Mouse (Mus musculus): ENCODE measurements at regions not wholly inside any gene's neighbourhood (a gene's known extent, or its start where the extent isn't known, plus 50 kb on each side); places are given as distances from the start of the nearest gene placed in this dataset.
A peak's percentile ranks its signal among the peaks of the same experiment; 100 is the strongest.
"Not testable (repeated sequence)": the region's sequence is repeated elsewhere in the genome, so short reads cannot be mapped to it uniquely, and the experiment has no call there.

- H3K36me3 ChIP-seq (ENCODE audit: control insufficient read depth, insufficient read depth, low read length); H3K9me3 ChIP-seq (ENCODE audit: control insufficient read depth, low read length); ATAC-seq (ENCODE audit: low FRiP score, low TSS enrichment); H3K4me1 ChIP-seq (ENCODE audit: control insufficient read depth, insufficient read depth, low read length); H3K4me3 ChIP-seq (replicated peaks; ENCODE audit: low read depth, low read length); H3K27me3 ChIP-seq (ENCODE audit: control insufficient read depth, insufficient read depth, low read length); H3K27ac ChIP-seq (replicated peaks; ENCODE audit: low read depth, low read length); H3K9ac ChIP-seq (replicated peaks; ENCODE audit: low read length); H3K4me2 ChIP-seq (ENCODE audit: low read length): not testable (repeated sequence)
- 66% methylated on average over 1 of the region's 1 CpGs for WGBS
- peak; percentile 67 for DNase-seq
Observed at GRCm38 (mm10) chr17:93067850-93068249, 131.0 kb upstream of the Adcyap1 start.

GRCm38 (mm10) chr17:93068489-93068888 is 130.3 kb upstream of the Adcyap1 start:
- Histone ChIP-seq H3K9ac (replicated peaks; ENCODE audit: low read length) (no peak overlapping the region), H3K27ac (replicated peaks; ENCODE audit: low read depth, low read length) (no peak overlapping the region), H3K36me3 (ENCODE audit: control insufficient read depth, insufficient read depth, low read length) (no peaks in the 10 kb centered on the region), H3K9me3 (ENCODE audit: control insufficient read depth, low read length) (no peaks in the 10 kb centered on the region), H3K4me1 (ENCODE audit: control insufficient read depth, insufficient read depth, low read length) (no peaks in the 10 kb centered on the region), H3K4me2 (ENCODE audit: low read length) (no peak overlapping the region), H3K27me3 (ENCODE audit: control insufficient read depth, insufficient read depth, low read length) (no peaks in the 10 kb centered on the region), H3K4me3 (replicated peaks; ENCODE audit: low read depth, low read length) (no peak overlapping the region)
- 62% methylated on average over 4 of the region's 4 CpGs for WGBS
- no peak for ATAC-seq (ENCODE audit: low FRiP score, low TSS enrichment)
- no peak for DNase-seq

- Histone ChIP-seq H3K36me3 (ENCODE audit: control insufficient read depth, insufficient read depth, low read length) (no peaks in the 10 kb centered on the region), H3K9ac (replicated peaks; ENCODE audit: low read length) (no peak overlapping the region), H3K9me3 (ENCODE audit: control insufficient read depth, low read length) (no peaks in the 10 kb centered on the region), H3K4me1 (ENCODE audit: control insufficient read depth, insufficient read depth, low read length) (no peaks in the 10 kb centered on the region), H3K4me3 (replicated peaks; ENCODE audit: low read depth, low read length) (no peak overlapping the region), H3K4me2 (ENCODE audit: low read length) (no peak overlapping the region), H3K27ac (replicated peaks; ENCODE audit: low read depth, low read length) (no peak overlapping the region), H3K27me3 (ENCODE audit: control insufficient read depth, insufficient read depth, low read length) (no peaks in the 10 kb centered on the region)
- WGBS: 56% methylated on average over 1 of the region's 1 CpGs
- ATAC-seq (ENCODE audit: low FRiP score, low TSS enrichment) (no peak), DNase-seq (no peak)
Observed at GRCm38 (mm10) chr17:93084048-93084447, 114.8 kb upstream of the Adcyap1 start.

GRCm38 (mm10) chr17:93104516-93104915 is 94.3 kb upstream of the Adcyap1 start:
- Histone ChIP-seq H3K27ac (replicated peaks; ENCODE audit: low read depth, low read length) (no peak overlapping the region), H3K4me3 (replicated peaks; ENCODE audit: low read depth, low read length) (no peak overlapping the region), H3K9ac (replicated peaks; ENCODE audit: low read length) (no peak overlapping the region), H3K9me3 (ENCODE audit: control insufficient read depth, low read length) (no peaks in the 10 kb centered on the region), H3K4me1 (ENCODE audit: control insufficient read depth, insufficient read depth, low read length) (no peaks in the 10 kb centered on the region), H3K36me3 (ENCODE audit: control insufficient read depth, insufficient read depth, low read length) (no peaks in the 10 kb centered on the region), H3K27me3 (ENCODE audit: control insufficient read depth, insufficient read depth, low read length) (no peaks in the 10 kb centered on the region), H3K4me2 (ENCODE audit: low read length) (no peak overlapping the region)
- DNase-seq: no peak
- no peak for ATAC-seq (ENCODE audit: low FRiP score, low TSS enrichment)

- WGBS: 72% methylated on average over 1 of the region's 1 CpGs
- H3K9ac ChIP-seq (replicated peaks; ENCODE audit: low read length): no peak overlapping the region
- no peak for ATAC-seq (ENCODE audit: low FRiP score, low TSS enrichment)
- H3K4me2 ChIP-seq (ENCODE audit: low read length): no peak overlapping the region
- H3K27ac ChIP-seq (replicated peaks; ENCODE audit: low read depth, low read length): no peak overlapping the region
- H3K36me3 ChIP-seq (ENCODE audit: control insufficient read depth, insufficient read depth, low read length): no peaks in the 10 kb centered on the region
- DNase-seq: peak; percentile 62
- H3K4me3 ChIP-seq (replicated peaks; ENCODE audit: low read depth, low read length): no peak overlapping the region
- no peaks in the 10 kb centered on the region for H3K27me3 ChIP-seq (ENCODE audit: control insufficient read depth, insufficient read depth, low read length)
- H3K9me3 ChIP-seq (ENCODE audit: control insufficient read depth, low read length): no peaks in the 10 kb centered on the region
- H3K4me1 ChIP-seq (ENCODE audit: control insufficient read depth, insufficient read depth, low read length): no peaks in the 10 kb centered on the region
Observed at GRCm38 (mm10) chr17:93140003-93140402, 58.8 kb upstream of the Adcyap1 start.

GRCm38 (mm10) chr17:93141125-93141524 is 57.7 kb upstream of the Adcyap1 start:
- Histone ChIP-seq H3K4me2 (ENCODE audit: low read length) (no peak overlapping the region), H3K36me3 (ENCODE audit: control insufficient read depth, insufficient read depth, low read length) (no peaks in the 10 kb centered on the region), H3K9me3 (ENCODE audit: control insufficient read depth, low read length) (no peaks in the 10 kb centered on the region), H3K9ac (replicated peaks; ENCODE audit: low read length) (no peak overlapping the region), H3K27me3 (ENCODE audit: control insufficient read depth, insufficient read depth, low read length) (no peaks in the 10 kb centered on the region), H3K4me3 (replicated peaks; ENCODE audit: low read depth, low read length) (no peak overlapping the region), H3K27ac (replicated peaks; ENCODE audit: low read depth, low read length) (no peak overlapping the region), H3K4me1 (ENCODE audit: control insufficient read depth, insufficient read depth, low read length) (no peaks in the 10 kb centered on the region)
- ATAC-seq (ENCODE audit: low FRiP score, low TSS enrichment): peak; percentile 66; the same call in 1 of the 2 replicates
- WGBS: 18% methylated on average over 3 of the region's 3 CpGs
- DNase-seq: peak; percentile 86
